Mouse (Mus musculus) embryonic facial prominence, embryonic 13.5 days (tissue): ENCODE data around the gene Gmpr. TPM values are rescaled to one million over a fixed set of nuclear protein-coding genes. Genes with fewer than 3 reads are reported as not detected.

Experiments used
- ATAC-seq: fragments of 200-750 bp; cut with Nextera tagmentation; 2 replicates; pipeline ENCODE4 v1.8.0; 2017; ENCODE audit warnings: low read depth; ENCODE audit not compliant: insufficient number of reproducible peaks, insufficient read depth, low FRiP score, low TSS enrichment
- H3K27ac ChIP-seq: fragments of 300-500 bp; sonication (generic); 2 replicates; pipeline ENCODE4 v1.5.1; 2015; ENCODE audit warnings: moderate library complexity, mild to moderate bottlenecking, inconsistent platforms
- H3K27me3 ChIP-seq: fragments of 300-500 bp; sonication (generic); 2 replicates; pipeline ENCODE4 v1.6.1; 2015; ENCODE audit warnings: mild to moderate bottlenecking, inconsistent platforms
- H3K36me3 ChIP-seq: fragments of 300-500 bp; sonication (generic); 2 replicates; pipeline ENCODE4 v1.6.1; 2015; ENCODE audit warnings: mild to moderate bottlenecking, inconsistent platforms
- H3K4me1 ChIP-seq: fragments of 300-500 bp; sonication (generic); 2 replicates; pipeline ENCODE4 v1.6.1; 2015; ENCODE audit warnings: inconsistent platforms
- H3K4me2 ChIP-seq: fragments of 300-500 bp; sonication (generic); 2 replicates; pipeline ENCODE4 v1.6.1; 2015; ENCODE audit warnings: moderate library complexity, mild to moderate bottlenecking, inconsistent platforms
- H3K4me3 ChIP-seq: fragments of 300-500 bp; sonication (generic); 2 replicates; pipeline ENCODE4 v1.5.1; 2015; ENCODE audit warnings: mild to moderate bottlenecking, inconsistent platforms
- H3K9ac ChIP-seq: fragments of 300-500 bp; sonication (generic); 2 replicates; pipeline ENCODE4 v1.6.1; 2015; ENCODE audit warnings: mild to moderate bottlenecking, inconsistent platforms
- H3K9me3 ChIP-seq: fragments of 300-500 bp; sonication (generic); 2 replicates; pipeline ENCODE4 v1.6.1; 2016; ENCODE audit warnings: inconsistent platforms
- whole genome bisulfite sequencing: fragments of 180-500 bp; shearing (Covaris S2); methylation state at CpG from one replicate; pipeline ENCODE4 v1.1.7; 2015; ENCODE audit warnings: mixed read lengths; 5-methylcytosine and 5-hydroxymethylcytosine counted together
- polyA plus RNA-seq: library from polyadenylated mRNA; unstranded; fragments of >200 nt; fragmentation: Nextera tagmentation; extraction: Ambion mirVana; gene quantifications from 2 replicates; pipeline ENCODE4 v1.2.1, GENCODE M21; 2015

Gene Gmpr
- polyA plus RNA-seq, 1 experiment from 2014 or later: 27.7 TPM

GRCm38 (mm10) chr13:45526230-45526629, 19.0 kb downstream of the Gmpr start:
- no peak overlapping the region for H3K4me3 ChIP-seq
- H3K9ac ChIP-seq: no peak overlapping the region
- no peaks in the 10 kb centered on the region for H3K27me3 ChIP-seq
- 0 out of 2 replicates have a peak, but pooled peaks cover 3% of the 10 kb centered on the region for H3K36me3 ChIP-seq
- WGBS: 69% methylated on average over 7 of the region's 7 CpGs
- no peak for ATAC-seq
- H3K9me3 ChIP-seq: no peaks in the 10 kb centered on the region
- H3K4me1 ChIP-seq: peaks cover 22% of the 10 kb centered on the region
- H3K27ac ChIP-seq: no peak overlapping the region
- H3K4me2 ChIP-seq: no peak overlapping the region

GRCm38 (mm10) chr13:45527232-45527964, 20.2 kb downstream of the Gmpr start:
- ATAC-seq: no peak
- WGBS: 80% methylated on average over 11 of the region's 11 CpGs
- Histone ChIP-seq H3K36me3 (0 out of 2 replicates have a peak, but pooled peaks cover 3% of the 10 kb centered on the region), H3K4me1 (peaks cover 23% of the 10 kb centered on the region), H3K4me3 (no peak overlapping the region), H3K27me3 (no peaks in the 10 kb centered on the region), H3K27ac (no peak overlapping the region), H3K9me3 (no peaks in the 10 kb centered on the region), H3K4me2 (no peak overlapping the region), H3K9ac (no peak overlapping the region)

- H3K27me3 ChIP-seq: no peaks in the 10 kb centered on the region
- ATAC-seq: no peak
- no peak overlapping the region for H3K4me3 ChIP-seq
- peaks cover 23% of the 10 kb centered on the region for H3K4me1 ChIP-seq
- H3K36me3 ChIP-seq: 0 out of 2 replicates have a peak, but pooled peaks cover under 1% of the 10 kb centered on the region
- no peak overlapping the region for H3K27ac ChIP-seq
- no peaks in the 10 kb centered on the region for H3K9me3 ChIP-seq
- no peak overlapping the region for H3K4me2 ChIP-seq
- no peak overlapping the region for H3K9ac ChIP-seq
- WGBS: 83% methylated on average over 4 of the region's 4 CpGs
Observed at GRCm38 (mm10) chr13:45528787-45529186, 21.5 kb downstream of the Gmpr start.

GRCm38 (mm10) chr13:45530754-45531153, 23.5 kb downstream of the Gmpr start:
- H3K4me3 ChIP-seq: no peak overlapping the region
- no peak for ATAC-seq
- H3K9ac ChIP-seq: no peak overlapping the region
- no peaks in the 10 kb centered on the region for H3K9me3 ChIP-seq
- no peaks in the 10 kb centered on the region for H3K27me3 ChIP-seq
- peaks cover 34% of the 10 kb centered on the region for H3K4me1 ChIP-seq
- no peak overlapping the region for H3K4me2 ChIP-seq
- peak overlapping the region; percentile 77 for H3K27ac ChIP-seq
- H3K36me3 ChIP-seq: no peaks in the 10 kb centered on the region
- WGBS: 29% methylated on average over 6 of the region's 6 CpGs

GRCm38 (mm10) chr13:45535731-45536453, 28.6 kb downstream of the Gmpr start:
- 89% methylated on average over 9 of the region's 9 CpGs for WGBS
- H3K36me3 ChIP-seq: 0 out of 2 replicates have a peak, but pooled peaks cover under 1% of the 10 kb centered on the region
- H3K9ac ChIP-seq: no peak overlapping the region
- H3K27ac ChIP-seq: no peak overlapping the region
- H3K27me3 ChIP-seq: no peaks in the 10 kb centered on the region
- no peak for ATAC-seq
- no peak overlapping the region for H3K4me3 ChIP-seq
- H3K4me2 ChIP-seq: no peak overlapping the region
- H3K4me1 ChIP-seq: peaks cover 21% of the 10 kb centered on the region
- H3K9me3 ChIP-seq: no peaks in the 10 kb centered on the region

GRCm38 (mm10) chr13:45537110-45537509, 29.9 kb downstream of the Gmpr start:
- H3K36me3 ChIP-seq: peaks cover 7% of the 10 kb centered on the region
- peaks cover 17% of the 10 kb centered on the region for H3K4me1 ChIP-seq
- ATAC-seq: no peak
- H3K27me3 ChIP-seq: no peaks in the 10 kb centered on the region
- no peak overlapping the region for H3K4me3 ChIP-seq
- H3K9ac ChIP-seq: no peak overlapping the region
- no peaks in the 10 kb centered on the region for H3K9me3 ChIP-seq
- H3K4me2 ChIP-seq: no peak overlapping the region
- no peak overlapping the region for H3K27ac ChIP-seq
- WGBS: 82% methylated on average over 9 of the region's 9 CpGs

GRCm38 (mm10) chr13:45538091-45538490, 30.8 kb downstream of the Gmpr start:
- H3K4me1 ChIP-seq: peaks cover 17% of the 10 kb centered on the region
- no peaks in the 10 kb centered on the region for H3K9me3 ChIP-seq
- no peaks in the 10 kb centered on the region for H3K27me3 ChIP-seq
- no peak for ATAC-seq
- no peak overlapping the region for H3K4me3 ChIP-seq
- no peak overlapping the region for H3K4me2 ChIP-seq
- H3K27ac ChIP-seq: no peak overlapping the region
- peaks cover 8% of the 10 kb centered on the region for H3K36me3 ChIP-seq
- no peak overlapping the region for H3K9ac ChIP-seq
- WGBS: 80% methylated on average over 9 of the region's 9 CpGs

- Histone ChIP-seq H3K4me2 (peak overlapping the region; percentile 74), H3K36me3 (peaks cover 11% of the 10 kb centered on the region), H3K9me3 (no peaks in the 10 kb centered on the region), H3K27ac (peak overlapping the region; percentile 51; the same call in 1 of the 2 replicates), H3K27me3 (no peaks in the 10 kb centered on the region), H3K4me3 (peak overlapping the region; percentile 44), H3K4me1 (peaks cover 17% of the 10 kb centered on the region), H3K9ac (peak overlapping the region; percentile 69)
- 32% methylated on average over 10 of the region's 10 CpGs for WGBS
- ATAC-seq: peak; percentile 65
Observed at GRCm38 (mm10) chr13:45538532-45539204, 31.4 kb downstream of the Gmpr start.

GRCm38 (mm10) chr13:45539205-45539568, 31.9 kb downstream of the Gmpr start:
- peak; percentile 69 for ATAC-seq

GRCm38 (mm10) chr13:45545974-45546373, 38.7 kb downstream of the Gmpr start:
- Histone ChIP-seq H3K4me3 (no peak overlapping the region), H3K36me3 (peaks cover 23% of the 10 kb centered on the region), H3K4me1 (no peaks in the 10 kb centered on the region), H3K27me3 (no peaks in the 10 kb centered on the region), H3K4me2 (no peak overlapping the region), H3K9ac (no peak overlapping the region), H3K27ac (0 out of 2 replicates have a peak overlapping the region, but pooled peaks have one; percentile 22), H3K9me3 (no peaks in the 10 kb centered on the region)
- ATAC-seq: no peak
- 84% methylated on average over 13 of the region's 13 CpGs for WGBS

More at GRCm38 (mm10) chr13:45539205-45539568, 31.9 kb downstream of the Gmpr start:
- WGBS: 8% methylated on average over 10 of the region's 10 CpGs
- peaks cover 11% of the 10 kb centered on the region for H3K36me3 ChIP-seq
- peak overlapping the region; percentile 69 for H3K9ac ChIP-seq
- H3K27me3 ChIP-seq: no peaks in the 10 kb centered on the region
- H3K27ac ChIP-seq: peak overlapping the region; percentile 51
- H3K4me3 ChIP-seq: peak overlapping the region; percentile 44
- peaks cover 14% of the 10 kb centered on the region for H3K4me1 ChIP-seq
- peak overlapping the region; percentile 74 for H3K4me2 ChIP-seq
- H3K9me3 ChIP-seq: no peaks in the 10 kb centered on the region

GRCm38 (mm10) chr13:45546946-45547345, 39.7 kb downstream of the Gmpr start:
- 85% methylated on average over 4 of the region's 4 CpGs for WGBS
- ATAC-seq: no peak
- Histone ChIP-seq H3K9ac (no peak overlapping the region), H3K27me3 (no peaks in the 10 kb centered on the region), H3K36me3 (peaks cover 17% of the 10 kb centered on the region), H3K27ac (no peak overlapping the region), H3K4me3 (no peak overlapping the region), H3K4me2 (no peak overlapping the region), H3K4me1 (no peaks in the 10 kb centered on the region), H3K9me3 (no peaks in the 10 kb centered on the region)
